Mouse (Mus musculus) left cerebral cortex, postnatal 4 days (tissue): Measurements from ENCODE around the gene Gm10401. TPM values are rescaled to one million over a fixed set of nuclear protein-coding genes. Genes with fewer than 3 reads are reported as not detected.

Experiments used
- DNase-seq: peaks from one replicate; pipeline ENCODE4 v3.0.0-alpha.2; 2022
- intact Hi-C: fragments of 180-260 bp; cut with DNase I; formaldehyde crosslinking; loops from one replicate; pipeline ENCODE4 v1.15.1; 2025
- total RNA-seq, 2 experiments: library from RNA; stranded (reverse); gene quantifications; 2 replicates each; pipeline ENCODE4 v1.2.3; 2021

Gm10401 gene
- total RNA-seq, 2 experiments from 2014 or later = not detected

- intact Hi-C loops = no loop called here
- DNase-seq = no peak
These were observed 26.8 kb downstream of the Gm10401 start for GRCm38 (mm10) chr5:115071096-115071901.

GRCm38 (mm10) chr5:115070457-115070856, 27.6 kb downstream of the Gm10401 start:
- DNase-seq = no peak
- intact Hi-C loops = no loop called here

- intact Hi-C loops = loop anchor here (10.0 kb wide), 1 partner anchor 55 kb away; the partner anchor contains the start of gene Sppl3
- DNase-seq = no peak
These were observed 28.5 kb downstream of the Gm10401 start for GRCm38 (mm10) chr5:115069611-115070010.

DNA sequence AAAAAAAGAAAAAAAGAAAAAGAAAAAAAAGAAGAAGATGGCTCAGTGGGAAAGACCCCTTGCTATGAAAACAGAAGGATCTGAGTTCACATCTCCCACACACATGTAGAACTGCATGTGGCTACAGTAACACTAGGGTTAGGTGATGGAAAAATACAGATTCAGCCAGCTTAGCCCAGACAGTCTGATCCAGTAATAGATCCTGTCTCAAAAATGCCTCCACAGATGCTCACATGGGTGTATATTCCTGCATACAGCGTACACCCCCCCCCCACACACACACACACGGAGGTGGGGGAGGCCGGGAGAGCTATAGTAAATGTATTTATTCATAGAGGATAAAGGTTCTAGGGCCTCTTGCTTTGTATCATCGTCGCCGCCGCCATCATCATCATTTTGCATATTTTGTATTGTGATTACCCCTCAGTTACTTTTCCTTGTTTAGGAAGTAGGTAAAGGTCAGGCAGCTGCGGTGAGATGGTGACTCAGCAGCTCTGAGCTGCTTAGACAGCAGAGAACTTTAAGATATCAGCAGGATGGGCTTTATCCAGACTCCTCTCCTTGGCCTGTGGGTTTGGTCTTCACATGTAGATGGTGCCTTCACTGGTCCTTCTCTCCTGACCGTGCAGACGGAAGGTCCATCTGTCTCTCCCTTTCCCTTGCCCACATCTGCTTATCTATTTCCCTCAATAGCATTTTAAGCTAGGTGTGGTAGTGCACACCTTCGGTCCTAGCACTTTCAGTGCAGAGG, 29.2 kb downstream of the Gm10401 start:
- intact Hi-C loops = loop anchor here (10.0 kb wide), 1 partner anchor 54 kb away; the partner anchor contains the start of gene Sppl3

GRCm38 (mm10) chr5:115066245-115066644, 31.9 kb downstream of the Gm10401 start:
- no peak for DNase-seq
- intact Hi-C loops = loop anchor here (10.0 kb wide), 1 partner anchor 51 kb away; the partner anchor contains the start of gene Sppl3

More for the DNA sequence above, 29.2 kb downstream of the Gm10401 start:
- no peak for DNase-seq

- intact Hi-C loops = loop anchor here (10.0 kb wide), 1 partner anchor 49 kb away; the partner anchor contains the start of gene Sppl3
- no peak for DNase-seq
These were observed 34.7 kb downstream of the Gm10401 start for GRCm38 (mm10) chr5:115063391-115063790.

DNA sequence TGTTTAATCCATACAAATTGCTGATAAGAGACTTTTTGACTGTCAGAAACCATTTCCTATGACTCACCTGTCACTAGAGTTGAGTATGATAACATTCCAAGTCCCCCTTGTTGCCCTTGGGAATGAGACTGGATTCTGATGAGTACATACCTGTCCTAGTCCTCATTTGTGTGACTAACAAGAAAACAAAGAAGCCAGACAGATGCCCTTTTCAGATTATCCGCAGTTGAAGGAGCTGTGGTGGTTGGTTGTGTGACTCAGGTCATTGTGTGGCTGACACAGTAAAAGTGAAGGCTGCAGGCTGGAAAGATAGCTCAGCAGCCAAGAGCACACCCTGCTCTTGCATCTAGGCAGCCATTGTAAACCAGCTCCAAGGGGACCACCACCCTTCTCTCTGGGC, 35.5 kb downstream of the Gm10401 start:
- DNase-seq = no peak
- intact Hi-C loops = loop anchor here (10.0 kb wide), 1 partner anchor 48 kb away; the partner anchor contains the start of gene Sppl3

- intact Hi-C loops = loop anchor here (10.0 kb wide), 1 partner anchor 46 kb away; the partner anchor contains the start of gene Sppl3
These were observed 37.1 kb downstream of the Gm10401 start for GRCm38 (mm10) chr5:115060977-115061376.

DNA sequence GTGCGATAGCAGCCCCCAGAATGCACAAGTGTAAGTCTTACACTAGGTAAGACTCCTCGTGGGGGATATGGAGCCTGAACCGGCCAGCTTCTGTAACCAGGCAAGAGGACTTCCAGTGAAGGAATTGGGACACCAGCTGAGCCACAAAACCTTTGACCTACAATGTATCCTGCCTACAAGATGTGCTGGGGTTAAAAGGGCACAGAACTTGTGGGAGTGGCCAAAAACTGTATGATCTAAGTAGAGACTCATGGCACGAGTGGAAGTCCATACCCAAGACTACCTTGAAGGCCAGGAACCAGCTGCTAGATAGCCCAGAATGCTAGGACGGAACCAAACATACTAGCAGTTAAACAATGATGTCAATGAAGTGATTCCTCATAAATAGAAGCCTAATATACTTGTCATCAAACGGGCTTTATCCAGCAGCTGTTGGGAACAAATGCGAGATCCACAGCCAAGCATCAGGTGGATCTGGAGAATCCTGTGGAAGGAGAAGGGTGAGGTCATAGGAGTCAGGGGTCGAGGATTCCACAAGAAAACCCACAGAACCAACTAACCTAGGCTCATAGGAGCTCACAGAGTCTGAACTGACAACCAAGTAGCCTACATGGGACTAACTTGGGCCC, 37.9 kb downstream of the Gm10401 start:
- intact Hi-C loops = loop anchor here (10.0 kb wide), 1 partner anchor 45 kb away; the partner anchor contains the start of gene Sppl3

More at GRCm38 (mm10) chr5:115060977-115061376, 37.1 kb downstream of the Gm10401 start:
- no peak for DNase-seq

GRCm38 (mm10) chr5:115058584-115059297, 39.4 kb downstream of the Gm10401 start:
- intact Hi-C loops = no loop called here
- DNase-seq = no peak

More for the DNA sequence above, 37.9 kb downstream of the Gm10401 start:
- no peak for DNase-seq

GRCm38 (mm10) chr5:115057153-115057552, 40.9 kb downstream of the Gm10401 start:
- no peak for DNase-seq
- intact Hi-C loops = no loop called here

DNA sequence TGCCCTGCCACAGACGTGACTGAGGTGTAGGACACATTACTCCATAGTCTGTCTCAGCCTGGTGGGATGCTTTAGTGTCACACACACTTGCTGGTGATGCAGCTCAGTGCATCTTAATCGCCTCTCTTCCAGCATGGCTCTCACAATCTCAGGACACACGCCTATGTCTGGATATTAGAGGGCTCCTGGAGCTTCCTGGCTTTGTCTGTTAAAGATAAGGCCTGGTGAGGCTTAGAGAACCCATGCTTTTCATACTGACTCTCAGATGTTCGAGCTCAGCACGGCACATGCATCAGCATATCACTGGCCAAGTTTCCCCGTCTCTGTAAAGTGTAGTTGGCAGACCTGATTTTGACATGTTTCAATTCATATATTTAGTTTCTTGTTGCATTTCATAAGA, 42.7 kb downstream of the Gm10401 start:
- DNase-seq = no peak
- intact Hi-C loops = no loop called here

- intact Hi-C loops = no loop called here
- DNase-seq = no peak
These were observed 44.2 kb downstream of the Gm10401 start for GRCm38 (mm10) chr5:115053791-115054396.

DNA sequence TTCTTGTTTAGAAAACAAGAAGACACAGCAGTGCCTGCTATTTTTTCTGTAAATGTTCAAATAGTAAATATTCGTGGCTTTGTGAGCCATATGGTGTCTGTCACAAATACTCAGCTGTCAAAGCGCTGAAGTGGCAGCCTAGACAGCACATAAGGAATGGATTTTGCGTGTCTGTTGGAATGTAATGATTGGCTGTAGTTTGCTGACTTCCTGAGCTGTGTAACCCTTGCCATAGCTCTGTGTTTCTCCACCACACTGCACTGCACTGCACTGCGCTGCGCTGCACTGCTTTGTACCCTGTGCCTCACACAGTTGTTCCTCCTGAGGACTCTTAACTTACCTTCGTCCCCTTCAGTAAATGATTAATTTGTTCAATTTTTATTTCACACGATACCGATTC, 45.5 kb downstream of the Gm10401 start:
- intact Hi-C loops = no loop called here
- no peak for DNase-seq

DNA sequence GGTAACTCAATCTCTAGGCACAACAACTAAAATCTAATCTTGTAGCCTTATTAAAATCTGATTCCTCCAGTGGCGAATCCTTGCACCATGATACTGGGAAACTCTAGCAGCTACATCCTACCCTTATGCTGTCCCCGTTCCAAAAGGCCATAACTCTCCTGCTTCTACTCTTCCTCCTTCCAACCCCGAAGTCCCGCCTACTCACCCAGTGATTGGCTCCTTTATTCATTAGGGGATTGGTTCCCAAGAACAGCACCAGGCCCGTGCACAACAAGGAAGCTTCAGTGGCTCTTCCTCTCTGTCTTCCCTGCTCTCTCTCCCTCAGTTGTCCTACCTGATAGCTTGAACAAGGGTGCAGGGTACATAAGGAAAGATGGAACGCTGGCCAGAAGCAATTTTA, 47.3 kb downstream of the Gm10401 start:
- intact Hi-C loops = no loop called here

GRCm38 (mm10) chr5:115049692-115050091, 48.4 kb downstream of the Gm10401 start:
- intact Hi-C loops = no loop called here
- no peak for DNase-seq

More for the DNA sequence above, 47.3 kb downstream of the Gm10401 start:
- no peak for DNase-seq
